Mouse (Mus musculus) small intestine, adult 2 months (tissue): ENCODE data around the gene AC124502.3. TPM values are rescaled to one million over a fixed set of nuclear protein-coding genes. Genes with fewer than 3 reads are reported as not detected.
"Not testable (repeated sequence)": the region's sequence is repeated elsewhere in the genome, so short reads cannot be mapped to it uniquely, and the experiment has no call there.

ENCODE experiments used
- H3K27ac ChIP-seq: fragments of 200-500 bp; 2 replicates; pipeline ENCODE4 v1.5.1; 2012; ENCODE audit warnings: low read depth, low read length, control low read depth, inconsistent platforms; ENCODE audit not compliant: insufficient read depth
- H3K27me3 ChIP-seq: fragments of 200-500 bp; 2 replicates; pipeline ENCODE4 v1.6.1; 2012; ENCODE audit warnings: mild to moderate bottlenecking, moderate library complexity, low read length, inconsistent platforms; ENCODE audit not compliant: control insufficient read depth, insufficient read depth
- H3K36me3 ChIP-seq: fragments of 200-500 bp; 2 replicates; pipeline ENCODE4 v1.6.1; 2012; ENCODE audit warnings: mild to moderate bottlenecking, low read length, control low read depth, inconsistent platforms; ENCODE audit not compliant: control insufficient read depth, insufficient read depth
- H3K4me1 ChIP-seq: fragments of 200-500 bp; 2 replicates; pipeline ENCODE4 v1.6.1; 2012; ENCODE audit warnings: low read length, inconsistent platforms, mixed read lengths; ENCODE audit not compliant: control insufficient read depth, insufficient read depth, insufficient read length
- H3K4me3 ChIP-seq: fragments of 200-500 bp; 2 replicates; pipeline ENCODE4 v1.5.1; 2012; ENCODE audit warnings: low read depth, mild to moderate bottlenecking, control low read depth, inconsistent platforms, low read length, moderate library complexity
- CTCF ChIP-seq: fragments of 200-500 bp; IDR thresholded peaks from 2 replicates; pipeline ENCODE4 v1.5.1; 2012; ENCODE audit warnings: low read depth, mild to moderate bottlenecking, control low read depth, inconsistent platforms, low read length, moderate library complexity, mixed read lengths; ENCODE audit not compliant: insufficient replicate concordance, insufficient read length; ENCODE audit errors: extremely low read depth
- POLR2A ChIP-seq: fragments of 200-500 bp; IDR thresholded peaks from 2 replicates; pipeline ENCODE4 v1.6.1; 2012; ENCODE audit warnings: low read depth, mild to moderate bottlenecking, control low read depth, inconsistent platforms, low read length, moderate library complexity
- WGBS: fragments of 180-500 bp; shearing (Covaris S2); methylation state at CpG from one replicate; pipeline ENCODE4 v1.1.7; 2018; 5-methylcytosine and 5-hydroxymethylcytosine counted together
- polyA plus RNA-seq: library from polyadenylated mRNA; depleted of rRNA; stranded (reverse); fragments of >200 nt; gene quantifications from 2 replicates; pipeline ENCODE4 v1.2.3, GENCODE M21; 2012

The AC124502.3 gene
- polyA plus RNA-seq, 1 experiment: 1.2 TPM

DNA sequence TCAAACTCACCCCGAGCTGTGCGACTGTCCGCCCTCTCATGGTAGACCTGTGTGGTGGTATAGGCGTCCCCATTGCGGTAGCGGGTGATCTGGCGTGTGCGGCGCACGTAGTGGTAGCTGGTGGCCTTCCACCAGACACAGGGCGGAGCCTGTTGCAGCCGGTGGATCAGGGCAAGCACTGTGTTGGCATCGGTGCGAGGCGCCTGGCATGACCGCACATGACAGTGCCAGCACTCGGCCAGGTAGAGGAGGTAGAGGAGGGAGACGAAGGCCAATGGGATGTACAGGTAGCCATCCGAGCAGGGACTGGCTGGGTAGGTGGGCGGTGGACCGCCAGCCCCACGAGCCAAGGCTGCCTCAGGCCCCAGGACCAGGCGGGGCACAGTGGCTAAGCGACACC lies 43.9 kb downstream of the AC124502.3 start:
- H3K27ac ChIP-seq: no peak overlapping the region
- WGBS: 56% methylated on average over 24 of the region's 24 CpGs
- peaks cover 34% of the 10 kb centered on the region for H3K27me3 ChIP-seq
- TF ChIP-seq CTCF (no peak), POLR2A (no peak)
- peaks cover 16% of the 10 kb centered on the region for H3K4me1 ChIP-seq
- H3K36me3 ChIP-seq: no peaks in the 10 kb centered on the region
- no peak overlapping the region for H3K4me3 ChIP-seq

DNA sequence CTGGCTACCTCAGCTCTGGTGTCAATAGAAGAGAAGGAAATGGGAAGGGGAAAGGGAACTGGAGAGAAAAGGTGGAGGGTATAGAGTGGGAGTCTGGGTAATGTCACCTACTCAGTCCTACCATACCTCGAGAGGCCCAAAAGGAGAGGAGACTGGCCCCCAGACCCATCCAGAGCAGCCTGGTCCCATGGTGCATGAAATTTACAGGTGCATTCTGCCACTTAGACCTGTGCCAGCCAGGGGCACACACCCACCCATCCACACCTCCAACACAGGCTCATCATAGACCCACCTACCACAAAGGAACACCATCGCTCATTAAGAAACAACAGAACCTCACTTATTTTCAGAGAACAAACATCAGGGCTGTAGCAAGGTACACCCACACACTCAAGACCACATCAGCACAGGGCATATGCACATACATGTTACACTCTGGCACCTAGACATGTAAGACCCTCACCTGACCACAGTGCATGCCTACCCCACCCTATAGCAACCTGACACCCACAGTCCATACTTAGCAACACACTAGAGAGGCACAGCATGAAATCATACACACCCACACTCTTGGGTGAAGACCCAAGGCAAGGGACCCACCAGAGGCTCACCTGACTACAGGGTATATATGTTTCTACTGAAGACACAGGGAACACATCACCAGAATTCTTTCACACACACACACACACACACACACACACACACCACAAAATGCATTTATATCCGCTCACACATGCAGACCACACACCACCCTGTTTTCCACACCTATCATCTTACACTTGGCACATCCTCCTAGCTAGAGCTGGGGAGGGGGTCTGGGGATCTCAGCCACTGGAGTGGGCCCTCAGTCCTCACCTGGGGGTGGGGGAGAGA lies 45.5 kb downstream of the AC124502.3 start:
- TF ChIP-seq CTCF (no peak), POLR2A (no peak)
- Histone ChIP-seq H3K36me3 (no peaks in the 10 kb centered on the region), H3K27me3 (peaks cover 34% of the 10 kb centered on the region), H3K4me1 (peaks cover 20% of the 10 kb centered on the region), H3K27ac (no peak overlapping the region), H3K4me3 (peak overlapping the region; percentile 68; the same call in 1 of the 2 replicates)
- 62% methylated on average over 3 of the region's 3 CpGs for WGBS

- TF ChIP-seq POLR2A (no peak), CTCF (no peak)
- peaks cover 34% of the 10 kb centered on the region for H3K27me3 ChIP-seq
- H3K4me3 ChIP-seq: peak overlapping the region; percentile 68
- H3K27ac ChIP-seq: no peak overlapping the region
- H3K36me3 ChIP-seq: 0 out of 2 replicates have a peak, but pooled peaks cover 1% of the 10 kb centered on the region
- 6% methylated on average over 15 of the region's 15 CpGs for WGBS
- peaks cover 22% of the 10 kb centered on the region for H3K4me1 ChIP-seq
These were observed 46.1 kb downstream of the AC124502.3 start for GRCm38 (mm10) chr19:5084834-5085144.

GRCm38 (mm10) chr19:5085145-5085863 lies 46.6 kb downstream of the AC124502.3 start, which contains the start of gene Tmem151a:
Gene Tmem151a, minus strand, starts transcription at chr19:5085531.
- Histone ChIP-seq H3K27ac (no peak within 1 kb of the TSS), H3K4me1 (peaks cover 22% of the 10 kb centered on the region), H3K36me3 (peaks cover 3% of the 10 kb centered on the region; the same call in 1 of the 2 replicates), H3K27me3 (peaks cover 34% of the 10 kb centered on the region), H3K4me3 (peak within 1 kb of the TSS; percentile 68)
- WGBS: under 1% methylated on average over 68 of the region's 69 CpGs
- TF ChIP-seq CTCF (no peak), POLR2A (no peak)

DNA sequence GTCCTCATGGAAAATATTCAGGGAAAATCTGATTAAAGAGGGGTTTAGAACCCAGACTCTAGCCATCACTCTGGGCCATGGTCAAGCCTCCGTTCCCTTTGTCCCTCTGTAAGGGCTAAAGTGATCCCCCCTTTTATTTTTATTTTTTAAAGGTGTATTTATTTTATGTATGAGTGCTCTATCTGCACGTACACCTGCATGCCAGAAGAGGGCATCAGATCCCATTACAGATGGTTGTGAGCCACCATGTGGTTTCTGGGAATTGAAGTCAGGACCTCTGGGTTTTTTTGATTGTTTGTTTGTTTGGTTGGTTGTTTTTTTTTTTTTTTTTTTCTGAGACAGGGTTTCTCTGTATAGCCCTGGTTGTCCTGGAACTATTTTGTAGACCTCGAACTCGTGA lies 47.8 kb downstream of the AC124502.3 start:
- 61% methylated on average over 4 of the region's 4 CpGs for WGBS
- H3K4me3 ChIP-seq, H3K27ac ChIP-seq: not testable (repeated sequence)
- Histone ChIP-seq H3K36me3 (peaks cover 11% of the 10 kb centered on the region; the same call in 1 of the 2 replicates), H3K27me3 (peaks cover 22% of the 10 kb centered on the region), H3K4me1 (peaks cover 22% of the 10 kb centered on the region)

- under 1% methylated on average over 58 of the region's 58 CpGs for WGBS
- Histone ChIP-seq H3K4me3 (peak within 1 kb of the TSS; percentile 79), H3K27me3 (peaks cover 12% of the 10 kb centered on the region), H3K27ac (peak within 1 kb of the TSS; percentile 84), H3K4me1 (peaks cover 22% of the 10 kb centered on the region), H3K36me3 (peaks cover 19% of the 10 kb centered on the region)
- TF ChIP-seq CTCF (peak; percentile 34; the same call in 1 of the 2 replicates), POLR2A (peak; percentile 66)
These were observed 49.4 kb downstream of the AC124502.3 start, which contains the start of gene Yif1a for GRCm38 (mm10) chr19:5087884-5088728. Gene Yif1a, plus strand, starts transcription at chr19:5088538.
